Mouse (Mus musculus): ENCODE measurements around the gene L2hgdh. TPM values are rescaled to one million over a fixed set of nuclear protein-coding genes. Genes with fewer than 3 reads are reported as not detected.

The L2hgdh gene
- polyA plus RNA-seq (2015; fragmentation: Nextera tagmentation; extraction: Ambion mirVana), result 5.7 and 11.7 TPM in 2 replicates

GRCm38 (mm10) chr12:69724711-69725460 lies at the start of gene L2hgdh, which contains the start of gene Atp5s:
Gene L2hgdh, minus strand, starts transcription at chr12:69724873.
Gene Atp5s, plus strand, starts transcription at chr12:69724950.

DNA sequence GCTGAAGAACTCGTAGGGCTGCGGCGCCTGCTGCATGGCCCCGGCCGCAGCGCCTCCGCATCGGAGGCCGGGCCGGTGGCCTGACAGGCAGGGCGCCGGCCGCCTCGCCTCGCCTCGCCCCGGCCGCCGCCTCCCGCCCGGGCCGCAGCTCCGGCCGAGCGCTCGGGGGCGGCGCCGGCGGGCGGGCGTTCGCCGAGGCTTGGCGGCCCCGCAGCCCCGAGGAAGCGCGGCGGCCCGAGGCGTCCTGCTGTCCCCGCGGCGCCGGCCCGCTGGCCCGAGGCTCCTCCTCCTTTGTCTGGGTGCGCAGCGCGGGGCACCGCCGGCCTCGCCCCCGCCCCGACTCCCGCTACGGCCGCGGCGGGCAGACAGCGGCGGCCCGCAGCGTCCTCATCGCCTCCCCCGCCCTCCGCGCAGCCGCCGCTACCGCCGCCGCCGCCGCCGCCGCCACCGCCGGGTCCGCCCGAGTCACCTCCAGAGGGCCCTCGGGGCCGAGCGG lies 43.1 kb downstream of the L2hgdh start, which contains the start of gene Sos2:
Sos2 (minus strand) TSS at position 287 of the 496 bp plus-strand sequence.

Small RNA genes lying within 50 kb of the gene (microRNA-seq; reads per million reads assigned to microRNA genes)
- gene Mir681 (ENCODE audit: borderline replicate concordance, insufficient number of aligned reads), result not detected

Other genes with a start within 250 kb of the L2hgdh start
- 23.3 and 24.3 TPM in 2 replicates for gene Vcpkmt, start 141.8 kb downstream of the L2hgdh start, polyA plus RNA-seq (2015; fragmentation: Nextera tagmentation; extraction: Ambion mirVana)
- 7.6 and 11.9 TPM in 2 replicates for gene Sos2, start 43.0 kb downstream of the L2hgdh start, polyA plus RNA-seq (2015; fragmentation: Nextera tagmentation; extraction: Ambion mirVana)
- 25.7 and 35.6 TPM in 2 replicates for gene Atp5s, start 77 bp upstream of the L2hgdh start, polyA plus RNA-seq (2015; fragmentation: Nextera tagmentation; extraction: Ambion mirVana)
- 2.7 and 3.1 TPM in 2 replicates for gene Cdkl1, start 66.4 kb upstream of the L2hgdh start, polyA plus RNA-seq (2015; fragmentation: Nextera tagmentation; extraction: Ambion mirVana)
- gene Atl1, start 167.7 kb upstream of the L2hgdh start, polyA plus RNA-seq (2015; fragmentation: Nextera tagmentation; extraction: Ambion mirVana), result 13.4 and 24.9 TPM in 2 replicates
- 17.3 and 22.8 TPM in 2 replicates for gene Map4k5, start 168.3 kb upstream of the L2hgdh start, polyA plus RNA-seq (2015; fragmentation: Nextera tagmentation; extraction: Ambion mirVana)

All from adrenal gland, postnatal 0 days (tissue).